Mouse (Mus musculus): Measurements from ENCODE around the gene Rpl14. TPM values are rescaled to one million over a fixed set of nuclear protein-coding genes. Genes with fewer than 3 reads are reported as not detected.

Gene Rpl14
- polyA plus RNA-seq, 1 experiment from 2014 or later: 484 TPM

DNA sequence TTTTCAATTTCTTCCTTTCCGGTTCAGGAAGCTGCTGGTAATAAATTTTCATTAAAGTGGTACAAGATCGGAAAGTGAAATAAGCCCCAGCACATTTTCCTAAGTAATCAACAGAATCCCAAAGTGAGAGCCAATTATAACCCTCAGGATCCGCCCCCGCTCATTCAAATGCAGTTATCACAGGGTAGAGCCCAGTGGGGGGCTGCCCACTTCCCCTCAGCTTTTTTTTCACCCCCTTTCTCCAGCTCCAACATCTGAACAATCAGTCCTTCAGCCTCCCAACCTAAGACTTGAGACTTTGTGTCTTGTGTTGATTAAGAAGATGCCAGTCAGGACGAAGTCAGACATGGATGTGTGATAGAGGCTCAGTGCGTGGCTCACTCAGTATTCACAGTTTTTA is 23.6 kb downstream of the Rpl14 start:
- no peak overlapping the region for H3K27ac ChIP-seq
- 42% methylated on average over 6 of the region's 6 CpGs for WGBS

DNA sequence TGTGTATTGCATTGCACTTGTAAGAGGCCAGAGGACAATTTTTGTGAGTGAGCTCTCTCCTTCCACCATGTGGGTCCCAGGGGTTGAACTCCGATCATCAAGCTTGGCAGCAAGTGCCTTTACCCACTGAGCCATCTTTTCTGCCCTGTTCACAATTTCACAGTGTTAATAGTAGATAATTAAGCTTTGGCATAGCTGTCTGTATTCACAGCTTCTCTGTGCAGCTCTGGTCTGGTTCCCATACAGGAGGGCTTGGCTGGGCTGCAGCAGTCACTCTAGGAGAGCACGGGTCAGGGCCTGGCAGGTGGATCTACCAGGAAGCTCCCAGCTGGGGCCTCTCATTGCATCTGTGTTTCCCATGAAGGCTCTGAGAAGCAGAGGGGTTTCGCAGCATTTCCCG is 24.1 kb downstream of the Rpl14 start:
- Histone ChIP-seq H3K4me3 (no peak overlapping the region), H3K4me2 (no peak overlapping the region), H3K9ac (no peak overlapping the region), H3K9me3 (no peaks in the 10 kb centered on the region), H3K36me3 (no peaks in the 10 kb centered on the region), H3K27me3 (0 out of 2 replicates have a peak, but pooled peaks cover 3% of the 10 kb centered on the region), H3K4me1 (replicated peaks) (peaks cover 13% of the 10 kb centered on the region), H3K27ac (0 out of 2 replicates have a peak overlapping the region, but pooled peaks have one; percentile 9)
- ATAC-seq (ENCODE audit: low FRiP score): no peak
- 57% methylated on average over 4 of the region's 4 CpGs for WGBS

More for the DNA sequence above, 23.6 kb downstream of the Rpl14 start:
- no peaks in the 10 kb centered on the region for H3K9me3 ChIP-seq
- H3K4me1 ChIP-seq (replicated peaks): peaks cover 13% of the 10 kb centered on the region
- H3K9ac ChIP-seq: no peak overlapping the region
- H3K4me3 ChIP-seq: no peak overlapping the region
- no peaks in the 10 kb centered on the region for H3K36me3 ChIP-seq
- 0 out of 2 replicates have a peak, but pooled peaks cover 3% of the 10 kb centered on the region for H3K27me3 ChIP-seq
- H3K4me2 ChIP-seq: no peak overlapping the region
- ATAC-seq (ENCODE audit: low FRiP score): no peak

DNA sequence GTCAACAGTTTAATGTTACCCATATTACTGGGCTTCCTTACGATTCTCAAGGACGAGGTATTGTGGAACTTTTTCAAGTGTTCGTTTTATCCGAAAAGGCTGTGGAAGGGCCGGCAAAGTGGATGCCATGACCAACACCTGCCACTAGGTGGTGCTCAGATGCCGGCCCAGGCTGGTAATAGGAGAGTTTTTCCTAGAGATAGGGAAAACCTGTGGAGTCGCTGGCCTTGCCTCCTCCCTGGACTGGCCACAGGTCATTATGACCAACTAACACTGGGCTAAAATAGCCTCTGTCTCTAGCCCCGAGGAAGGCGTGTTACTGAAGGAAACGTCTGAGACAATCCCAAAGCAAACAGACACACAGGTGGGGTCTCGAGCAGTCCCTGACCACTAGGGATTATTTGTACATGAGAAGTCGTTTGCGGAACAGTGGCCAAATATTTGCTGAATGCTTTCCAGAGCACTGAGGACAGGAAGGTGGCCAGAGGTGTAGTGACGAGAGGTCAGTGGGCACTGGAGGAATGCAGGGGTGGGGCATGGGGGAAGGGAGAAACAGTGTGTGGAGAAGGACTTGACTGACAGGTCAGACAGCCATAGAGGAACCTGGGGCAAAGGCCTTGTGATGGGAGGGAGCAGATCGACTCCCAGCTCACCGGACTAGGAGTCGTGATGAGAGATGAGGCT is 30.4 kb downstream of the Rpl14 start:
- H3K4me1 ChIP-seq (replicated peaks): peaks cover 23% of the 10 kb centered on the region
- peaks cover 10% of the 10 kb centered on the region for H3K27me3 ChIP-seq
- H3K4me2 ChIP-seq: no peak overlapping the region
- H3K4me3 ChIP-seq: no peak overlapping the region
- no peaks in the 10 kb centered on the region for H3K9me3 ChIP-seq
- ATAC-seq (ENCODE audit: low FRiP score): peak; percentile 39; the same call in 1 of the 2 replicates
- H3K27ac ChIP-seq: no peak overlapping the region
- H3K36me3 ChIP-seq: no peaks in the 10 kb centered on the region
- 22% methylated on average over 17 of the region's 17 CpGs for WGBS
- H3K9ac ChIP-seq: no peak overlapping the region

DNA sequence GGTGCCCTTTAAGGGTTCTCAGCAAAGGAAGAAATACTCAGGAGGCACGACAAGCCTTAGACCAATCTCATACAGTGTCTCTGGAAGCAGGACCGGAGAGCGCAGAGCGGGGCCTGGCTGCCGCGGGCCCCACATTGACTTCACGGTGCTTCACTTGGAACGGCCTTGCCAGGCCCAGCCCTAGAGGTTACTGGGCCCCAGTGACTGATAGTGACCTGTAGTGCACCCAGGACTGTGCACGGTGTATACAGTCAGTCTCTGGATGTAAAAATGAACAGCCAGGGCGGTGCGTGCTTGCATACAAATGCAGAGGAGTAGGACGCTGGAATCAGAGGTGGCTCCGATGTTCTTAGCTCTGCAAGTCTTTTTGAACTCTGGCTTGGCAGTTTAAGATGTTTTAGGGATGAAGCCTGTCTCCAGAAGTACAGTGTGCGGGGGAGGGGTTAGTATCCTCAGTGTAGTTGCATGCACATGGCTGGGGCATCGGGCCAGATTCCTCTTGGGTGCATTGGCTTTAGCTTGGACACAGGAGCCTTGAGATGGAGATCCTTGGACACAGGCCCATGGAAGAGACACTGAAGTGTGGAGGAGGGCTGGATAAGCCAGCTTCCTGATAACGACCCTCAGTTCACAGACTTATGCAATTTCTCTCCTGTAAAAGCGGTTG is 31.1 kb downstream of the Rpl14 start:
- peaks cover 10% of the 10 kb centered on the region for H3K27me3 ChIP-seq
- H3K36me3 ChIP-seq: no peaks in the 10 kb centered on the region
- peak; percentile 63 for ATAC-seq (ENCODE audit: low FRiP score)
- no peak overlapping the region for H3K27ac ChIP-seq
- peak overlapping the region; percentile 38 for H3K4me2 ChIP-seq
- 53% methylated on average over 17 of the region's 17 CpGs for WGBS
- 0 out of 2 replicates have a peak overlapping the region, but pooled peaks have one; percentile 35 for H3K9ac ChIP-seq
- no peak overlapping the region for H3K4me3 ChIP-seq
- H3K4me1 ChIP-seq (replicated peaks): peaks cover 23% of the 10 kb centered on the region
- peaks cover 2% of the 10 kb centered on the region for H3K9me3 ChIP-seq

DNA sequence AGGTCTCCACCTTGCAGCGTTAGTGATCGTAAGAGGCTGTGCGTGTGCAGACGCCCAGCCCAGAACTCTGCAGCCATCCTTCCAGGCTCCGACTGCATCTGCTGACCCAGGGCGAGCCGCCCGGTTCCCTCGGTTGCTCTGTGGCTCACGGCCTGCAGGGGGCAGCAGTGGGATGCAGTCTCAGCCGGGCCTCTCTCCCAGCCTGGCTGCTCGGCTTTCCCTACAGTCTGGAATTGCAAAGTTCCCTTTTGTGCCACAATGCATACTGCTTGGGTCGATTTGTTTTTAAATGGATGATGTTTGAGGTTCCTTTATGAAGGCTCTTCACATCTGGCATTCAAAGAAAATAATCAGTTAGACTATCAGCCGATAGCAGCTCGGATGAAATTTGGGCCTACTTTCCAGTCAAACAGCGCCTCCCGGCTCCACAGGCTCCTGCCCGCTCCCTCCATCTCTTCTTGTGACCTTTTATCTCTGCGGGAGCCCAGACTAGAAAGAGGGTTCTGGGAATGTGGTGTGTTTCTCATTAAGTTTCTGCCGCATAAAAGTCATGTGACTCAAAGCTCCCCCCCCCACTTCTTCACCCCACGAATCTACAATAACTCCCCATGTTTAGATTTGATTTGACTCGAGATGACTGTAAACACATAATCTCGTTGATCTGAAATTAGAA is 31.7 kb downstream of the Rpl14 start:
- Histone ChIP-seq H3K4me2 (peak overlapping the region; percentile 38), H3K9ac (0 out of 2 replicates have a peak overlapping the region, but pooled peaks have one; percentile 35), H3K36me3 (no peaks in the 10 kb centered on the region), H3K27me3 (peaks cover 10% of the 10 kb centered on the region), H3K9me3 (peaks cover 8% of the 10 kb centered on the region), H3K27ac (no peak overlapping the region), H3K4me1 (replicated peaks) (peaks cover 23% of the 10 kb centered on the region), H3K4me3 (no peak overlapping the region)
- peak; percentile 68; the same call in 1 of the 2 replicates for ATAC-seq (ENCODE audit: low FRiP score)
- WGBS: 2% methylated on average over 23 of the region's 23 CpGs

DNA sequence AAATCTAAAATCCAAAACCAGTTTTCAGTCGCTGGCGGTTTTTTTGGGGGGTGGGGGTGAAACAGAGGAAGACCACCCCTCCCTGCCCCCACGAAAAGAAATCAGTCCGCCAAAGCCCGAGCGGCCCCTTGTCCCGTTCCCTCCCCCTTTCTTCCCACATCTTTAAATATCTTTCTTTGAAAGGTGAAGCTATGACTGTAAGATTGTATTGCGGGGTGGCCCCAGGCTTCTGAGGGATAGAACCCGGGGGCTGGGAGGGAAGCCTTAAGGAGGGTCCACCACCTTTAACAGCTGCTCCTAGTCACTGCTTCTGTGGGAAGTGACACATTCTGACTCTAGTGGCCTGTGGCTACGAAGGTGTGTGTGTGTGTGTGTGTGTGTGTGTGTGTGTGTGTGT is 32.3 kb downstream of the Rpl14 start:
- Histone ChIP-seq H3K36me3 (no peaks in the 10 kb centered on the region), H3K4me2 (peak overlapping the region; percentile 38), H3K4me3 (no peak overlapping the region), H3K27ac (no peak overlapping the region), H3K9ac (no peak overlapping the region), H3K4me1 (replicated peaks) (peaks cover 23% of the 10 kb centered on the region), H3K27me3 (peaks cover 10% of the 10 kb centered on the region), H3K9me3 (peaks cover 10% of the 10 kb centered on the region)
- no peak for ATAC-seq (ENCODE audit: low FRiP score)
- 17% methylated on average over 10 of the region's 10 CpGs for WGBS

DNA sequence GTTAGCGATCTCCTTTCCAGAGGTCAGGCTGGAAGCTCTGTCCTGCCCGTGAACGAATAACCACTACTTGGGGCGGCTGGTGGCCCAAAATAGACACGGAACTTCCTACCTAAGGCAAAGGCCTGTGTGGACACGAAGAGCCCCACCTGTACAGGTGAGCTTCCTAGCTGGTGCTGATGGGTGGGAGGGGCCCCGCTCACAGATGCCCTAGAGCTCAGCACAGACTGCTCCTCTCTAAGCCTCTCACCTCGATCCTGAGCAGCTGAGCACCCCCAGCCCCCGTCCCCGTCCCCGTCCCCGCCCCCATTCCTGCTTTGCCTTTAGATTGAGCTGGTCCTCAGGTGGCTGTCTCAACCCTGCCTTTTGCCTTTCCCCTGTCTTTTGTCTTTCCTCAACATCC is 32.7 kb downstream of the Rpl14 start:
- Histone ChIP-seq H3K27ac (no peak overlapping the region), H3K27me3 (peaks cover 10% of the 10 kb centered on the region), H3K4me1 (replicated peaks) (peaks cover 23% of the 10 kb centered on the region), H3K9me3 (peaks cover 10% of the 10 kb centered on the region), H3K9ac (no peak overlapping the region), H3K4me2 (no peak overlapping the region), H3K4me3 (no peak overlapping the region), H3K36me3 (no peaks in the 10 kb centered on the region)
- no peak for ATAC-seq (ENCODE audit: low FRiP score)
- WGBS: 30% methylated on average over 12 of the region's 12 CpGs

DNA sequence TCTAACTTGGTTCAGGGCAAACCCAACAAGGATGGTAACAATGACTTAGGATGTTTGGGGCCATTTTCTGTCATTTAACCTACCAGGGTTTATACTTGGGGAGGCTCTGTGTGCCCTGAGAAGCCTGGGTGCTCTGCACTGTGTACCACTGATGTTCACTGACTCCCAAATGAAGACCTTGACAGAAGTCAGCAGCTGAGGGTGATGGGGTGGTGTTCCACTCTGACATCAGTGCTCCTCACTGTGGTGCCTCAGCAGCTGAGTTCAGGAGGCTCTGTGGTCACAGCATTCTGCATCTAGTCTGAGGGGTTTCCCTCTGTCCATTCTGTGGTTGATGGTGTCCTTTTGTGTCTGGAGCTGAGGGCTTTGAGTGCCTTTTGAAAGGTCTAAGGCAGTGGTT is 39.8 kb downstream of the Rpl14 start:
- Histone ChIP-seq H3K36me3 (no peaks in the 10 kb centered on the region), H3K4me3 (no peak overlapping the region), H3K27ac (no peak overlapping the region), H3K4me2 (no peak overlapping the region), H3K9ac (no peak overlapping the region), H3K27me3 (no peaks in the 10 kb centered on the region), H3K9me3 (peaks cover 10% of the 10 kb centered on the region), H3K4me1 (replicated peaks) (no peaks in the 10 kb centered on the region)
- no peak for ATAC-seq (ENCODE audit: low FRiP score)

DNA sequence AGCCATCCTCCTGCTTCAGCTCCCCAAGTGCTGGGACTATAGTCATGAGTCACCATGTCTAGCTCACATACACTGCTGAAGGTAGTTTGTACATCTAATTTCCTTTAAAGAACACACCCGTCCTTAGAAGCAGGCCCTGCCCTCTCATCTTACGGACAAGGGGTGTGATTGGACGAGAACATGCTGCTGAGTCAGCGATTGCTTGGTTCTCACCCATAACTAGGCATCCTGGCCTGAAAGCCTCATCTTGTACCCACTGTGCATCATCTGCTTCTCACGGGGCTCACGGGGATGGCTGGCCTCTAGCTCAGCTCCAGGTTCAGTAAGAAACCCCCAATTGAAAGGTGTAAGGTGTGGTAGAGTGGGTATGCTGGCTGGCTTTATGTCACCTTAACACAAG is 42.8 kb downstream of the Rpl14 start:
- no peaks in the 10 kb centered on the region for H3K36me3 ChIP-seq
- H3K27me3 ChIP-seq: no peaks in the 10 kb centered on the region
- 95% methylated on average over 6 of the region's 6 CpGs for WGBS
- H3K27ac ChIP-seq: no peak overlapping the region
- peaks cover 9% of the 10 kb centered on the region for H3K4me1 ChIP-seq (replicated peaks)
- no peak overlapping the region for H3K9ac ChIP-seq
- H3K4me2 ChIP-seq: no peak overlapping the region
- H3K9me3 ChIP-seq: no peaks in the 10 kb centered on the region
- no peak overlapping the region for H3K4me3 ChIP-seq
- ATAC-seq (ENCODE audit: low FRiP score): no peak

DNA sequence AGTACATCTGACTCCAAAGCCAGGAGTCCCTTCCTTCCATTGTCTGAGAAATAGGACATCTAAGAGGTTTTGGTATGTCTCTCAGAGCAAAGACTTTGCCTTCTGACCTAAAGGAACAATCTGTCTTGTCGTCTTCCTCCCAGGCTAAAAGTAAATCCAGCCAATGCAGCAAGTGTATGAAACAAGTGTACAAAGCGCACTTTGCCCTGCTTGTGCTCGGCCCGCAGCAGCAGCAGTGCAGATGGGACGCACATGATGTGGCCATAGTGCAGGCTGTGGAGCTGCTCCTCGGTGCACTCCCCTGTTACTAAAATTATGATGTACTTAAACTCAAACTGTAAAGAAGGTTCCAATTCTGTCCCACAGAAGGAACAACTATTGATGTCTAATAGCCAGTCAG is 46.9 kb downstream of the Rpl14 start:
- Histone ChIP-seq H3K4me1 (replicated peaks) (peaks cover 27% of the 10 kb centered on the region), H3K4me3 (no peak overlapping the region), H3K27me3 (no peaks in the 10 kb centered on the region), H3K27ac (no peak overlapping the region), H3K36me3 (no peaks in the 10 kb centered on the region), H3K9ac (no peak overlapping the region), H3K9me3 (peaks cover 9% of the 10 kb centered on the region), H3K4me2 (no peak overlapping the region)
- ATAC-seq (ENCODE audit: low FRiP score): no peak
- WGBS: 82% methylated on average over 6 of the region's 6 CpGs

DNA sequence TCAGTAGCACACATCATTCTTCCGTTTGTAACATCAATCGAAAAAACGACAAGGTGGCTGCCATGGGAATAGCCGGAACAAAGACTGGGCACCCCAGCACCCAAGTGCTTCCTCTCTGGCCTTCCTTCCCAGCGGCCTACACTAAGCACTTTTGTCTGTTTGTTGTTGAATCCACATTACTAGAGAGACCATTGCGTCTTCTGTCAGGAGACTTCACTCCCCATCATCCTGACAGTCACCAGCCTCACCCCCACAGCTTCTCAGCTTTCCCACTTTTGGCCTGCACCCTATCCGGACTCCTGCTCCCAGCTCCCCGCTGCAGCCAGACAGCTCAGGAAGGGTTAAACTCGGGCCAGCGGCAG is 48.1 kb downstream of the Rpl14 start:
- WGBS: 2% methylated on average over 10 of the region's 10 CpGs
- Histone ChIP-seq H3K4me2 (peak overlapping the region; percentile 45), H3K4me1 (replicated peaks) (peaks cover 27% of the 10 kb centered on the region), H3K27me3 (no peaks in the 10 kb centered on the region), H3K36me3 (no peaks in the 10 kb centered on the region), H3K9me3 (peaks cover 17% of the 10 kb centered on the region), H3K9ac (peak overlapping the region; percentile 40; the same call in 1 of the 2 replicates), H3K27ac (peak overlapping the region; percentile 88), H3K4me3 (peak overlapping the region; percentile 21)
- ATAC-seq (ENCODE audit: low FRiP score): no peak; the same call in 1 of the 2 replicates

DNA sequence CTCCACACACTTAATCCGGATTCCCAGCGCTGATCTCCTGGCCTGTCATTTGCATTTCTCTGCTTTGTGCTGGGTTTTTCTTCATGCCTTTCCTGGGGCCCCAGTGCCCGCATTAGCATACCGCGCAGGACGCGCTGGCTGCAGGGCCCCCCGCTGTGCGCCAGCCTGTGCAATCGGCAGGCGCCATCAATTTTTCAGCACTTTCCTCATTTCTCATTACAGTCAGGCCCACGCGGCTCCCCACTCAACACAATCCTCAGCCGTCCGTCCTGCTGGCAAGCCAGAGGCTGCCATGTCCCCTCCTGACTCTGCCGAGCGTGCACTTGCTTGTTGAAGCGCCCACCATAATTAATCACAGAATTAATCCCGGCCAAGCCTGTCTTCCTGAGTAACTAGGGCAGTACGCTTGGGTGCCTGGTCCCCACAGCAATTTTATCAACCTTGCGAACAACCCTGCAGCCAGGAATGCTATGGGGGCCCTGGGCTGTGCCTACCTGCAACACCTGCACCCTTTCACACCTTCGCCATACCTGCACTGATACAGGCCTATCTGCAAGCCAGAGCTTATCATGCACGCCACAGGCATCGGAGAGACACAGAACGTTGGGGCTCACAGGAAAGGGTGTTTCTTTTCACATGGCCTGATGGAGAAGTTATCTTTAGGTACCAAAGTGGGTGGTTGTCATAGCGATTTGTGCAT is 48.6 kb downstream of the Rpl14 start:
- Histone ChIP-seq H3K27me3 (no peaks in the 10 kb centered on the region), H3K4me1 (replicated peaks) (peaks cover 27% of the 10 kb centered on the region), H3K9me3 (peaks cover 17% of the 10 kb centered on the region), H3K9ac (peak overlapping the region; percentile 40; the same call in 1 of the 2 replicates), H3K4me2 (peak overlapping the region; percentile 45), H3K4me3 (peak overlapping the region; percentile 21), H3K36me3 (no peaks in the 10 kb centered on the region), H3K27ac (peak overlapping the region; percentile 88)
- peak; percentile 89 for ATAC-seq (ENCODE audit: low FRiP score)
- 6% methylated on average over 26 of the region's 26 CpGs for WGBS

Measured in hindbrain, embryonic 13.5 days (tissue).